Mouse (Mus musculus) liver, postnatal 0 days (tissue): Measurements from ENCODE around the gene Map4k1. TPM values are rescaled to one million over a fixed set of nuclear protein-coding genes. Genes with fewer than 3 reads are reported as not detected.
A peak's percentile ranks its signal among the peaks of the same experiment; 100 is the strongest.

Source experiments
- ATAC-seq: fragments of 200-750 bp; cut with Nextera tagmentation; 2 replicates; pipeline ENCODE4 v1.8.0; 2017; ENCODE audit warnings: mild to moderate bottlenecking, moderate library complexity
- DNase-seq: peaks from one replicate; pipeline ENCODE4 v3.0.0-alpha.2; 2016
- H3K27ac ChIP-seq: fragments of 300-500 bp; sonication (generic); 2 replicates; pipeline ENCODE4 v1.5.1; 2014; ENCODE audit warnings: antibody characterized with exemption, moderate library complexity, mild to moderate bottlenecking, low read depth
- H3K27me3 ChIP-seq: fragments of 300-500 bp; sonication (generic); 2 replicates; pipeline ENCODE4 v1.6.1; 2014; ENCODE audit warnings: low read length, control low read depth, mixed read lengths; ENCODE audit not compliant: insufficient read depth
- H3K36me3 ChIP-seq: fragments of 300-500 bp; sonication (generic); replicated peaks from 2 replicates; pipeline ENCODE4 v1.6.1; 2014; ENCODE audit warnings: mild to moderate bottlenecking, control low read depth, low read length, moderate library complexity, mixed read lengths; ENCODE audit not compliant: insufficient read depth
- H3K4me1 ChIP-seq: fragments of 300-500 bp; sonication (generic); 2 replicates; pipeline ENCODE4 v1.6.1; 2014; ENCODE audit warnings: antibody characterized with exemption, mild to moderate bottlenecking, control low read depth; ENCODE audit not compliant: insufficient read depth
- H3K4me2 ChIP-seq: fragments of 300-500 bp; sonication (generic); 2 replicates; pipeline ENCODE4 v1.6.1; 2014; ENCODE audit warnings: low read depth, mild to moderate bottlenecking, low read length, moderate library complexity, mixed read lengths
- H3K4me3 ChIP-seq: fragments of 300-500 bp; sonication (generic); 2 replicates; pipeline ENCODE4 v1.5.1; 2014; ENCODE audit warnings: low read depth, low read length
- H3K9ac ChIP-seq: fragments of 300-500 bp; sonication (generic); replicated peaks from 2 replicates; pipeline ENCODE4 v1.6.1; 2014; ENCODE audit warnings: mild to moderate bottlenecking, moderate library complexity
- H3K9me3 ChIP-seq: fragments of 300-500 bp; sonication (generic); 2 replicates; pipeline ENCODE4 v1.6.1; 2016; ENCODE audit warnings: mild to moderate bottlenecking, control low read depth, low read length, mixed read lengths
- CTCF ChIP-seq: sonication (generic); IDR thresholded peaks from 2 replicates; pipeline ENCODE4 v1.5.1; 2016; ENCODE audit warnings: antibody characterized with exemption, low read depth
- EP300 ChIP-seq: IDR thresholded peaks from 2 replicates; pipeline ENCODE4 v1.6.1; 2016; ENCODE audit warnings: antibody characterized with exemption, low read depth, mild to moderate bottlenecking
- WGBS: fragments of 180-500 bp; shearing (Covaris S2); extraction: QIAGEN DNeasy Blood & Tissue Kit; methylation state at CpG from one replicate; pipeline ENCODE4 v1.1.7; 2014; ENCODE audit not compliant: insufficient replicate concordance; 5-methylcytosine and 5-hydroxymethylcytosine counted together
- polyA plus RNA-seq: library from polyadenylated mRNA; unstranded; fragments of >200 nt; fragmentation: Nextera tagmentation; extraction: Ambion mirVana; gene quantifications from 2 replicates; pipeline ENCODE4 v1.2.1, GENCODE M21; 2015

The Map4k1 gene
- polyA plus RNA-seq, 1 experiment from 2014 or later = 16.5 TPM

- Histone ChIP-seq H3K4me1 (peaks cover 12% of the 10 kb centered on the region), H3K4me3 (peak overlapping the region; percentile 42), H3K27me3 (no peaks in the 10 kb centered on the region), H3K27ac (peak overlapping the region; percentile 31; the same call in 1 of the 2 replicates), H3K9ac (peak overlapping the region; percentile 49; the same call in 1 of the 2 replicates), H3K9me3 (no peaks in the 10 kb centered on the region), H3K36me3 (no peaks in the 10 kb centered on the region), H3K4me2 (peak overlapping the region; percentile 85)
- WGBS = 4% methylated on average over 43 of the region's 43 CpGs
- DNase-seq = peak; percentile 87
- peak; percentile 89 for ATAC-seq
- TF ChIP-seq EP300 (no peak), CTCF (no peak)
These were observed 19.1 kb downstream of the Map4k1 start for GRCm38 (mm10) chr7:29000651-29001605.

- ATAC-seq = no peak
These were observed 25.6 kb downstream of the Map4k1 start for GRCm38 (mm10) chr7:29007224-29008101.

GRCm38 (mm10) chr7:29008171-29008570, 26.3 kb downstream of the Map4k1 start:
- no peak overlapping the region for H3K4me2 ChIP-seq
- H3K27me3 ChIP-seq = no peaks in the 10 kb centered on the region
- no peaks in the 10 kb centered on the region for H3K9me3 ChIP-seq
- ATAC-seq (no peak), DNase-seq (no peak)
- no peaks in the 10 kb centered on the region for H3K36me3 ChIP-seq
- TF ChIP-seq EP300 (no peak), CTCF (no peak)
- H3K9ac ChIP-seq = no peak overlapping the region
- WGBS = 86% methylated on average over 10 of the region's 10 CpGs
- H3K4me1 ChIP-seq = peaks cover 9% of the 10 kb centered on the region
- H3K27ac ChIP-seq = no peak overlapping the region
- H3K4me3 ChIP-seq = no peak overlapping the region

More at GRCm38 (mm10) chr7:29007224-29008101, 25.6 kb downstream of the Map4k1 start:
- H3K36me3 ChIP-seq = no peaks in the 10 kb centered on the region
- TF ChIP-seq CTCF (no peak), EP300 (no peak)
- no peaks in the 10 kb centered on the region for H3K9me3 ChIP-seq
- H3K9ac ChIP-seq = no peak overlapping the region
- no peak for DNase-seq
- H3K4me3 ChIP-seq = no peak overlapping the region
- no peaks in the 10 kb centered on the region for H3K27me3 ChIP-seq
- H3K27ac ChIP-seq = 0 out of 2 replicates have a peak overlapping the region, but pooled peaks have one; percentile 29
- peaks cover 9% of the 10 kb centered on the region for H3K4me1 ChIP-seq
- peak overlapping the region; percentile 13; the same call in 1 of the 2 replicates for H3K4me2 ChIP-seq
- 62% methylated on average over 9 of the region's 9 CpGs for WGBS

GRCm38 (mm10) chr7:29008714-29009113, 26.9 kb downstream of the Map4k1 start:
- peaks cover 9% of the 10 kb centered on the region for H3K4me1 ChIP-seq
- H3K9me3 ChIP-seq = no peaks in the 10 kb centered on the region
- no peak for TF ChIP-seq EP300
- no peak for TF ChIP-seq CTCF
- H3K27ac ChIP-seq = no peak overlapping the region
- H3K27me3 ChIP-seq = no peaks in the 10 kb centered on the region
- no peak overlapping the region for H3K9ac ChIP-seq
- H3K4me2 ChIP-seq = no peak overlapping the region
- WGBS = 48% methylated on average over 9 of the region's 9 CpGs
- H3K36me3 ChIP-seq = no peaks in the 10 kb centered on the region
- no peak for DNase-seq
- no peak for ATAC-seq
- no peak overlapping the region for H3K4me3 ChIP-seq

GRCm38 (mm10) chr7:29014984-29015383, 33.1 kb downstream of the Map4k1 start:
- H3K9ac ChIP-seq = no peak overlapping the region
- peaks cover 4% of the 10 kb centered on the region; the same call in 1 of the 2 replicates for H3K4me1 ChIP-seq
- H3K36me3 ChIP-seq = no peaks in the 10 kb centered on the region
- no peak overlapping the region for H3K4me2 ChIP-seq
- peaks cover 25% of the 10 kb centered on the region for H3K27me3 ChIP-seq
- 0 out of 2 replicates have a peak, but pooled peaks cover 2% of the 10 kb centered on the region for H3K9me3 ChIP-seq
- ATAC-seq (no peak), DNase-seq (no peak)
- no peak for TF ChIP-seq EP300
- TF ChIP-seq CTCF = peak; percentile 53
- H3K27ac ChIP-seq = no peak overlapping the region
- 91% methylated on average over 1 of the region's 1 CpGs for WGBS
- H3K4me3 ChIP-seq = no peak overlapping the region
